Mouse (Mus musculus) brain, embryonic 14.5 days (tissue): Measurements from ENCODE around the gene Adamts15. TPM values are rescaled to one million over a fixed set of nuclear protein-coding genes. Genes with fewer than 3 reads are reported as not detected.

Experiments
- DNase-seq: peaks from one replicate; pipeline ENCODE4 v3.0.0-alpha.2; 2011; ENCODE audit warnings: low read depth
- CTCF ChIP-seq: fragments of 200-500 bp; IDR thresholded peaks from 2 replicates; pipeline ENCODE4 v1.5.1; 2012; ENCODE audit warnings: inconsistent platforms, mild to moderate bottlenecking, moderate library complexity, borderline replicate concordance; ENCODE audit not compliant: insufficient read depth, insufficient read length; ENCODE audit errors: extremely low read depth
- POLR2A ChIP-seq: fragments of 200-500 bp; IDR thresholded peaks from 2 replicates; pipeline ENCODE4 v1.6.1; 2012; ENCODE audit warnings: mild to moderate bottlenecking, inconsistent platforms, borderline replicate concordance; ENCODE audit not compliant: poor library complexity, insufficient read depth, insufficient read length, severe bottlenecking; ENCODE audit errors: extremely low read depth
- polyA plus RNA-seq: library from polyadenylated mRNA; depleted of rRNA; stranded (reverse); fragments of >200 nt; gene quantifications from 2 replicates; pipeline ENCODE4 v1.2.3, GENCODE M21; 2012

Gene Adamts15
- polyA plus RNA-seq, 1 experiment = 6.2 TPM

DNA sequence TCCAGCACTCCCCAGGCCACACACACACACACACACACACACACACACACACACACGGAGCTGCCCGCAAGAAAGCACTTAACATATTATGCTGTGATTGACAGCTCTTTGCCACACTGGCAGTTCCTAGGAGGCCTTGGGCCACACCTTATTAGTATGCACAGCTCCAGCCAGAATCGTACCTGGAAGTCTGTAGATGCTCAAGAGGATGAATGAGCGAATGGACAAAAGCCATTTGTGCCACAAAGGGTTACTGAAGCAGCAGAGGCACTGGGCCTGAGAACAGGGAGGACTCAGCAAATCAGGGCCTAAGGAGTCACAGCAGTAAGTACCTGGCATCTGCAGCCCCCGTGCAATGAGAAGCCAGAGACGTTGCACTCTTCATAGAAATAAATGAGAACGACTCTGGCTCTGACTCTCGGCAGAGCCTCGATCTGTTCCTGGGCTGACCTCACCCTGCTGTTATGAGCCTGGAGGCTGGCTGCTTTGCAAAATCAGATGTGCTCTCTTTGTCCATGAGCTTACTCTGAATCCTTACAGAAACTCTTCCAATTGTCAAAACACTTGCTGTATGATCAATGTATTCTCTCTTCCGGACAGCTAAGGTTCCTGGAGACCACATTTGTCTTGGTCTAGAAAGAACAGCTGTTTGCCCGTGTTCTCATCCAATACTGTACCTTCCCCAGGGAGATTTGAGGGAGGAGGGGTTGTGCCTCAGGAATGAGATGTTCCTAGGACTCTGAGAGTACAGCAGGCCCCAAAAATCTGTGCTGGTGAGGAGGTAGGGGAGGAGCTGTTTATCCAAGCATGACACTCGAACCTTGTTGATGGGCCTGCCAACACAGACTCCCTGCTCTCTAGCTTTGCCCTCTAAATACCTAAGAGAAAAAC lies 3.5 kb downstream of the Adamts15 start:
- DNase-seq = peak; percentile 50
- TF ChIP-seq CTCF = no peak
- no peak for TF ChIP-seq POLR2A

DNA sequence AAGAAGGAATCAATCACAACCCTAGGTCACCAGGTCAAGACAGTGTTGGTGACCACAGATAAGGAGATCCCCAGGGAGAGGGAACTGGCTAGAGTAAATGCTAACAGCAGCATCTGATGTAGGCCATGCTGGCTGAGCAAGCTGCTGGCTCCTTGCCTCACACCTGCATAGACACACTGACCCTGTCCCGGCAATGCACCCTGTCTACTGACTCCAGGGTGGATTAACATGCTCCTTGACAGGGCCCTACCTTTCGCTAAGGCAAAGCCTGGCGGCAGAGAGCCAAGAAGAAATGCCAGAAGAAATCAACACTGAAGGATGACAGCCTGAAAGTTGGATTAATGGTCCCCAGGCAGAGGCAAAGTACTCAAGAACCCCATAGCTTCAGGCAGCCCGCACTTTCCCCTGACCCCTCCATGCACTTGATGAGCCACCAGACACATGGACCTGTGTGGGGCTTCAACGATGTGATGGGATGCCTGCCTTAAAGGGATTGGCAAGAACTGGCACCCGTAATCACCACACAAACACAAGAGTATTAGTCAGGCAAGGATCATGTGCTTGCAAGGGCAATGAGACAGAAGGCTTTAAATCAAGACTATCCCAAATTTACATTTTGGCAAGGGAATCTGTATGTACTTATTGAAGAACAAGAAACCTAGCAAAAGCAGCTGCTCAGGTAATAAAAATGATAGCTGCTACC lies 5.8 kb downstream of the Adamts15 start:
- TF ChIP-seq POLR2A (no peak), CTCF (no peak)
- no peak for DNase-seq

DNA sequence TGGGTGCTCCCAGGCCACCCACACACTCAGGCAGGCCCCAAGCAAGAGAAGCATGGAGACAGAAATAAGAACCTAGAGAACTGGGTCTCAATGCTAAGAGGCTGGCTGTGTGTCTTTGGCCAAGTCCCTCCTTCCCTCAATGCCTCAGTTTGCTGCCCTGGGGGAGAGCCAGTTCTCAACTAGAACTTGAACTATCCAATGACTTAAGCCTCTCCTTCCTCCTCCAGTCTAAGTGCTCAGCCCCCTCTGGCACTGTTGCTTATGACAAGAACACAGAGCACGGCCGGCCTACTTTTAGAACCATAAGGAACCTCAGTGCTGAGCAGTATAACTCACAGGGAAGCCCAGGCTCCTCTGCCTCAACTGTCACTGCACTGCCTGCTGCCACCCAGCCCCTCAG lies 8.0 kb downstream of the Adamts15 start:
- no peak for DNase-seq
- TF ChIP-seq POLR2A (no peak), CTCF (no peak)

DNA sequence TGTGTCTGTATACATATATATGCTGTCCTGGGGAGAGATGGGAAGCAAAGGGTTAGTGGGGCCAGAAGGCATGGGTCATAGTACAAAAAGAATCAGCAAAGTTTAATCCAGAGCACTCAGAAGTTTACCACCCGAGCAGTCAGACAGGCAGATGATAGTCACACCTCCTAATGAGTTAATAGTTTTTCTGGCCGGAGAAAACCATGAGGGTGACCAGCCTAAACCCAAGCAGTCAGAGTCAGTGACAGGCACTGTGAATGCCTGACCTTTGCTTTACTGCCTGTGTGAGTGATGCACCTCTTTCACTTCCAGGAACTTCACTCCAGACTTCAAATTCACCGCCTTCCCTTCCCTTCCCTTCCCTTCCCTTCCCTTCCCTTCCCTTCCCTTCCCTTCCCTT lies 8.8 kb downstream of the Adamts15 start:
- TF ChIP-seq POLR2A (no peak), CTCF (no peak)
- DNase-seq = no peak

DNA sequence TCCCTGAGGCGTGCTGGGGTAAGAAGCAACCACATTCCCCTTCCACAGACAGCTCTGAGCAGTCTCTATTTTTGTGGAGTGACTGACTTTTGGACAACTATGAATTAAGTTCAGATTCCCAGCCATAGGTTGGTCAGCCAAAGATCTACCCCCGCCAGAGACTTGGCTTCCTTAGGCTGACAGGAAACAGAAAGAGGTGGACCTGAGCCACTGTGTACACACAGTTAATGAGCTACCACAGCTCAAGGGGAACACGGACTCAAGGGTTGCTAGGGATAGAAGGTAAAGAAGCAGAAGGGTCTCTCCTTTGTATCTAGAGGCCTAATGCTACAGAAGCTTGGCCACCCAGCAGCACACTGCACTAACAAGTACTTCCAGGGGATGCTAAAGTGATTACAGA lies 10.1 kb downstream of the Adamts15 start:
- TF ChIP-seq POLR2A (no peak), CTCF (no peak)
- no peak for DNase-seq

DNA sequence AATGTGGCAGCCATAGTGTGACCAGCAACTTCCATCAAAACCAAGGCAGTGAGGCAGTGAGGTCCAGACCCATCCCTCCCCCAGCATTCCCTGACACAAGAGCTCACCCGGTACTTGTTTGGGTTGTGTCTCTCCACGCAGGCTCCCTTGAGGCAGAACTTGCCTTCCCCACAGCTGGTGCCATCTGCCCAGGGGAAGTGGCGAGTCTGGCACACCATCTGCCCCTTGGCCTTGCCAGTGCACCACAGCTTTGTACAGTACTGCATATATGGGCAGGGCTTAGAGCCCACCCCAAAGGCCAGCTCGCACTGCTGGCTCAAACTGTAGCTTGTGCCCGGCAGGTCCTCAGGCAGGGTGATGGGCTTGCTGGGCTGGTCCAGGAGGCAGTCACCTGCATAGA lies 11.8 kb downstream of the Adamts15 start:
- TF ChIP-seq CTCF (no peak), POLR2A (no peak)
- no peak for DNase-seq

DNA sequence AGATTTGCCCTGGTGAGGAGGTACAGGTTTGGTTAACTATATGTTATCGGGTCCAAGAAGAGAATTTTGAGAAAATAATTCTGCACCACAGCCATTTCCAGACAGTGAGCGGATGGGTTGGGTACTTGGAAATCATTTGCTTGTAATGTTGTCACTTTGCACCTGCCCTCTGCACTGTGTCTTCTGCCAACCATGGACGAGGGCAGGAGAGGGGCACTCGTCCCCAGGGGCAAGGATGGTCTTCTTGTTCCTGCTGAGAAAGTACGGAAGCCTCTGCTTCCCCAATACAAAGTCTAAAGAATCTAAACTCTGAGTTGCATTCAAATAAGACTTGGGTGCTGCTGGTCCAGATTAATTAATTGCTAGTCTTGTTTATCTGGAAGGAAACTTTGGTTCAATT lies 13.3 kb downstream of the Adamts15 start:
- DNase-seq = no peak
- TF ChIP-seq CTCF (no peak), POLR2A (no peak)

GRCm38 (mm10) chr9:30908296-30908690 lies 14.0 kb downstream of the Adamts15 start:
- TF ChIP-seq CTCF (no peak), POLR2A (no peak)
- DNase-seq = no peak

GRCm38 (mm10) chr9:30907677-30908295 lies 14.5 kb downstream of the Adamts15 start:
- DNase-seq = no peak
- TF ChIP-seq CTCF (no peak), POLR2A (no peak)

DNA sequence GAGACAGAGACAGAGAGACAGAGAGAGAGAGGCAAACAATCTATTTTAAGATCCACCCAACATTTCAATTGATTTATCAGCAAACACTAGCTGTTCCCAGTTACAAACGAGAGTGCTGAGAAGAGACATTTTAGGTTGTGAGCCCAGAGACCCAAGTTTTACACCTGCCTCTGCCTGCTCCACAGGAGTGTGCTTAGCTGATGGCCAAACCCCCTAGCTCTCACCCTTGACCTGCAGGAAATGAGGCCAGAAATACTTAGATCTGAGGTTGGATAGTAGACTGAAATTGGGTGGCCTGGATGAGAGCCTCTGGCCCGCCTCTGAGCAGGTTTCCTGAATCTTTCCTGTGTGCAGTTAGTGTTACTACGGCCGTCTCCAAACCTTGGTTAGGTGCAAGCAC lies 15.8 kb downstream of the Adamts15 start:
- DNase-seq = no peak
- TF ChIP-seq POLR2A (no peak), CTCF (no peak)

- no peak for TF ChIP-seq CTCF
- TF ChIP-seq POLR2A = no peak
Observed at GRCm38 (mm10) chr9:30905861-30906260, 16.4 kb downstream of the Adamts15 start.

More at GRCm38 (mm10) chr9:30905861-30906260, 16.4 kb downstream of the Adamts15 start:
- DNase-seq = no peak
